8 mouse cellular contexts compared by ENCODE assay signal in genomic region chr9:42187371-42188228, GRCm38 (mm10).
A peak's percentile ranks its signal among the peaks of the same experiment; 100 is the strongest.
DNase-seq lines count a peak whose midpoint lies in the region; ATAC-seq and TF ChIP-seq lines count a peak whose summit lies in the region.

No protein-coding gene starts in this region.

- H3K27ac ChIP-seq in kidney, adult 2 months (ENCODE audit: insufficient read depth, low read depth, low read length) = peak overlapping the region; percentile 65
- H3K27ac ChIP-seq in cortical plate, adult 2 months (ENCODE audit: insufficient read depth, low read length) = peak overlapping the region; percentile 51
- H3K27ac ChIP-seq in kidney, embryonic 16.5 days (ENCODE audit: low read length) = peak overlapping the region; percentile 78

- H3K9me3 ChIP-seq in kidney, embryonic 16.5 days (ENCODE audit: low read length) = no peaks in the 10 kb centered on the region

- TF ChIP-seq CTCF in kidney, adult 2 months (conservative IDR thresholded peaks at IDR 0.05; ENCODE audit: insufficient read depth, insufficient read length, low read depth, low read length) = no peak
- TF ChIP-seq CTCF in cortical plate, adult 2 months (IDR thresholded peaks at IDR 0.05; ENCODE audit: extremely low read depth, insufficient read depth, low read length) = no peak

- H3K4me3 ChIP-seq in kidney, adult 2 months (ENCODE audit: insufficient read depth, low read depth, low read length) = no peak overlapping the region
- no peak overlapping the region for H3K4me3 ChIP-seq in cortical plate, adult 2 months (ENCODE audit: insufficient read depth, low read length)
- H3K4me3 ChIP-seq in kidney, embryonic 16.5 days (ENCODE audit: low read length) = no peak overlapping the region

- no peak overlapping the region for H3K4me2 ChIP-seq in kidney, embryonic 16.5 days (replicated peaks; ENCODE audit: low read depth, low read length)

- H3K36me3 ChIP-seq in kidney, adult 2 months (ENCODE audit: control insufficient read depth, insufficient read depth, low read length) = no peaks in the 10 kb centered on the region
- H3K36me3 ChIP-seq in kidney, embryonic 16.5 days (ENCODE audit: insufficient read depth, low read length) = no peaks in the 10 kb centered on the region

- TF ChIP-seq POLR2A in kidney, adult 2 months (IDR thresholded peaks at IDR 0.05; ENCODE audit: low read depth, low read length) = no peak
- no peak for TF ChIP-seq POLR2A in cortical plate, adult 2 months (IDR thresholded peaks at IDR 0.05; ENCODE audit: extremely low read depth, insufficient read depth, low read length)

- no peaks in the 10 kb centered on the region for H3K27me3 ChIP-seq in kidney, adult 2 months (replicated peaks; ENCODE audit: control insufficient read depth, insufficient read depth, low read length)
- no peaks in the 10 kb centered on the region for H3K27me3 ChIP-seq in kidney, embryonic 16.5 days (ENCODE audit: insufficient read depth, low read length)

- DNase-seq in kidney, adult 2 months = peak; percentile 48
- DNase-seq in kidney, adult 9 months = no peak
- DNase-seq in lung, adult 18-20 months = peak; percentile 74 to 88
- peak; percentile 44 for DNase-seq in urinary bladder, postnatal 25 days (ENCODE audit: low spot score)

- H3K4me1 ChIP-seq in kidney, adult 2 months (ENCODE audit: control insufficient read depth, insufficient read depth, low read length) = peaks cover 26% of the 10 kb centered on the region
- H3K4me1 ChIP-seq in cortical plate, adult 2 months (ENCODE audit: control insufficient read depth, insufficient read depth, low read length) = peaks cover 15% of the 10 kb centered on the region
- H3K4me1 ChIP-seq in kidney, embryonic 16.5 days (ENCODE audit: insufficient read depth, low read length) = peaks cover 25% of the 10 kb centered on the region

- peak; percentile 72 for ATAC-seq in kidney, embryonic 16.5 days (ENCODE audit: low FRiP score, low TSS enrichment)
- ATAC-seq in CD4-positive, CD25-positive, alpha-beta regulatory T cell, adult 4 months = no peak
- no peak for ATAC-seq in activated CD4-positive, CD25-positive, alpha-beta regulatory T cell, adult 4 months

- H3K9ac ChIP-seq in kidney, embryonic 16.5 days (replicated peaks; ENCODE audit: low read length) = no peak overlapping the region

- 55% methylated on average over 6 of the region's 6 CpGs for WGBS in kidney, adult 2 months
- WGBS in kidney, embryonic 16.5 days = 58% methylated on average over 6 of the region's 6 CpGs
